Mouse (Mus musculus) C3H10T1/2 (cell line): Measurements from ENCODE around the gene Ces5a. TPM values are rescaled to one million over a fixed set of nuclear protein-coding genes. Genes with fewer than 3 reads are reported as not detected.

Source experiments
- polyA plus RNA-seq, 2 experiments: library from polyadenylated mRNA; unstranded; fragments of >200 nt; fragmentation: generic; extraction: Trizol; gene quantifications; one replicate each; pipeline ENCODE4 v1.2.1; 2012; ENCODE audit warnings: missing spikeins in 2 of 2

Gene Ces5a
- polyA plus RNA-seq, result not detected

DNA sequence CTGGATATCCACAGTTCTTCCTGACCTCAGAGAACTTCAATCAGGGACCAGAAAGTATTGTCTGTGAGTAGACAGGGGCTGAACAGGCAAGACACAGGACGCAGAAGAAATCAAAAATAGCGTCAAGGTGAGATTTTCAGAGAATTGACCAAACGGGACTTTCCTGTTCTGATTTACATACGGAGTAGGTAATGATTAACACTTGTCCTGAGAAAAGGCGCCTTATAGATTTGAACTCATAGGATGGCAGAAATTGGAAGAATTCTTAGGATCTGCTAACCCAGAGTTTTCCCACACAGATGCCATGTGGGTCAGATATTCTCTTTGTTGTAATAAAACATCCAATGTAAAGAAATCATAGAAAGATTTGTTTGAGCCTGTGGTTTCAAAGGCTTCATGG, at the start of gene Ces5a:
Gene Ces5a (minus strand): TSS at position 101 of the 400 bp plus-strand sequence.

Other genes starting within 250 kb of the Ces5a start
- gene Ces1g, start 198.5 kb downstream of the Ces5a start, polyA plus RNA-seq, result under 1 TPM; 0.11 to 0.17 TPM
- gene Ces1h, start 156.1 kb downstream of the Ces5a start, polyA plus RNA-seq, result not detected